Mouse (Mus musculus) kidney, adult 2 months (tissue): ENCODE results near the gene Rab37. TPM values are rescaled to one million over a fixed set of nuclear protein-coding genes. Genes with fewer than 3 reads are reported as not detected.

ENCODE experiments used
- DNase-seq: peaks from one replicate; pipeline ENCODE4 v3.0.0; 2021
- H3K27ac ChIP-seq: fragments of 200-500 bp; 2 replicates; pipeline ENCODE4 v1.5.1; 2012; ENCODE audit warnings: low read depth, low read length, control low read depth, inconsistent platforms; ENCODE audit not compliant: insufficient read depth
- H3K27me3 ChIP-seq: fragments of 200-500 bp; replicated peaks from 2 replicates; pipeline ENCODE4 v1.6.1; 2012; ENCODE audit warnings: mild to moderate bottlenecking, moderate library complexity, low read length, inconsistent platforms; ENCODE audit not compliant: control insufficient read depth, insufficient read depth
- H3K36me3 ChIP-seq: fragments of 200-500 bp; 2 replicates; pipeline ENCODE4 v1.6.1; 2012; ENCODE audit warnings: mild to moderate bottlenecking, moderate library complexity, low read length, inconsistent platforms; ENCODE audit not compliant: control insufficient read depth, insufficient read depth
- H3K4me1 ChIP-seq: fragments of 200-500 bp; 2 replicates; pipeline ENCODE4 v1.6.1; 2011; ENCODE audit warnings: low read length; ENCODE audit not compliant: control insufficient read depth, insufficient read depth
- H3K4me3 ChIP-seq: fragments of 200-500 bp; 2 replicates; pipeline ENCODE4 v1.5.1; 2011; ENCODE audit warnings: mild to moderate bottlenecking, low read depth, low read length, control low read depth; ENCODE audit not compliant: insufficient read depth
- CTCF ChIP-seq: fragments of 200-500 bp; conservative IDR thresholded peaks from 2 replicates; pipeline ENCODE4 v1.5.1; 2011; ENCODE audit warnings: low read depth, mild to moderate bottlenecking, control low read depth, low read length, moderate library complexity, mixed read lengths; ENCODE audit not compliant: insufficient read depth, insufficient read length
- POLR2A ChIP-seq: fragments of 200-500 bp; IDR thresholded peaks from one replicate; pipeline ENCODE4 v1.6.1; 2011; ENCODE audit warnings: low read depth, low read length, control low read depth
- WGBS: fragments of 180-500 bp; shearing (Covaris S2); methylation state at CpG from one replicate; pipeline ENCODE4 v1.1.7; 2018; 5-methylcytosine and 5-hydroxymethylcytosine counted together
- polyA plus RNA-seq: library from polyadenylated mRNA; depleted of rRNA; stranded (reverse); fragments of >200 nt; gene quantifications from 2 replicates; pipeline ENCODE4 v1.2.3, GENCODE M21; 2012

The Rab37 gene
- polyA plus RNA-seq, 1 experiment = 1.1 TPM

GRCm38 (mm10) chr11:115107403-115107916, 16.2 kb downstream of the Rab37 start:
- no peak overlapping the region for H3K4me3 ChIP-seq
- no peak overlapping the region for H3K27ac ChIP-seq
- no peak for DNase-seq
- H3K4me1 ChIP-seq = no peaks in the 10 kb centered on the region
- no peaks in the 10 kb centered on the region for H3K36me3 ChIP-seq
- no peak for TF ChIP-seq CTCF
- no peak for TF ChIP-seq POLR2A
- 31% methylated on average over 4 of the region's 4 CpGs for WGBS
- H3K27me3 ChIP-seq = no peaks in the 10 kb centered on the region

- TF ChIP-seq CTCF (no peak), POLR2A (no peak)
- WGBS = 89% methylated on average over 8 of the region's 8 CpGs
- Histone ChIP-seq H3K27ac (no peak overlapping the region), H3K4me3 (no peak overlapping the region), H3K4me1 (no peaks in the 10 kb centered on the region), H3K36me3 (no peaks in the 10 kb centered on the region), H3K27me3 (no peaks in the 10 kb centered on the region)
- DNase-seq = no peak
Measured at GRCm38 (mm10) chr11:115108176-115108575, 16.9 kb downstream of the Rab37 start.

- H3K36me3 ChIP-seq = no peaks in the 10 kb centered on the region
- DNase-seq = no peak
- WGBS = 83% methylated on average over 4 of the region's 5 CpGs
Measured at GRCm38 (mm10) chr11:115110271-115110670, 19.0 kb downstream of the Rab37 start.

GRCm38 (mm10) chr11:115112196-115112595, 21.0 kb downstream of the Rab37 start:
- H3K27me3 ChIP-seq = no peaks in the 10 kb centered on the region
- no peaks in the 10 kb centered on the region for H3K36me3 ChIP-seq
- no peak overlapping the region for H3K27ac ChIP-seq
- no peak for DNase-seq
- WGBS = 52% methylated on average over 3 of the region's 3 CpGs
- H3K4me1 ChIP-seq = no peaks in the 10 kb centered on the region
- TF ChIP-seq CTCF (no peak), POLR2A (no peak)
- no peak overlapping the region for H3K4me3 ChIP-seq

More at GRCm38 (mm10) chr11:115110271-115110670, 19.0 kb downstream of the Rab37 start:
- no peak for TF ChIP-seq POLR2A
- no peak for TF ChIP-seq CTCF
- Histone ChIP-seq H3K27me3 (no peaks in the 10 kb centered on the region), H3K27ac (no peak overlapping the region), H3K4me3 (no peak overlapping the region), H3K4me1 (no peaks in the 10 kb centered on the region)

- no peaks in the 10 kb centered on the region for H3K27me3 ChIP-seq
- no peak for TF ChIP-seq CTCF
- TF ChIP-seq POLR2A = no peak
- no peak overlapping the region for H3K4me3 ChIP-seq
- no peaks in the 10 kb centered on the region for H3K4me1 ChIP-seq
- H3K27ac ChIP-seq = no peak overlapping the region
- DNase-seq = no peak
- no peaks in the 10 kb centered on the region for H3K36me3 ChIP-seq
- 59% methylated on average over 9 of the region's 9 CpGs for WGBS
Measured at GRCm38 (mm10) chr11:115119409-115119808, 28.2 kb downstream of the Rab37 start.

- WGBS = 65% methylated on average over 4 of the region's 4 CpGs
Measured at GRCm38 (mm10) chr11:115128483-115128882, 37.3 kb downstream of the Rab37 start.

GRCm38 (mm10) chr11:115129508-115130126, 38.4 kb downstream of the Rab37 start:
- WGBS = 82% methylated on average over 13 of the region's 13 CpGs
- H3K27ac ChIP-seq = no peak overlapping the region
- DNase-seq = no peak
- H3K27me3 ChIP-seq = no peaks in the 10 kb centered on the region; the same call in 1 of the 2 replicates
- no peak overlapping the region for H3K4me3 ChIP-seq
- H3K36me3 ChIP-seq = no peaks in the 10 kb centered on the region
- TF ChIP-seq CTCF = no peak
- TF ChIP-seq POLR2A = no peak
- no peaks in the 10 kb centered on the region for H3K4me1 ChIP-seq

More at GRCm38 (mm10) chr11:115128483-115128882, 37.3 kb downstream of the Rab37 start:
- Histone ChIP-seq H3K4me3 (no peak overlapping the region), H3K4me1 (no peaks in the 10 kb centered on the region), H3K27me3 (no peaks in the 10 kb centered on the region), H3K27ac (no peak overlapping the region), H3K36me3 (no peaks in the 10 kb centered on the region)
- TF ChIP-seq CTCF (no peak), POLR2A (no peak)
- no peak for DNase-seq
